Mouse (Mus musculus) lung, postnatal 14 days (tissue): ENCODE results near the gene Chrm4.
A peak's percentile ranks its signal among the peaks of the same experiment; 100 is the strongest.

Experiments used
- DNase-seq: peaks from one replicate; pipeline ENCODE4 v3.0.0; 2021

The Chrm4 gene

DNA sequence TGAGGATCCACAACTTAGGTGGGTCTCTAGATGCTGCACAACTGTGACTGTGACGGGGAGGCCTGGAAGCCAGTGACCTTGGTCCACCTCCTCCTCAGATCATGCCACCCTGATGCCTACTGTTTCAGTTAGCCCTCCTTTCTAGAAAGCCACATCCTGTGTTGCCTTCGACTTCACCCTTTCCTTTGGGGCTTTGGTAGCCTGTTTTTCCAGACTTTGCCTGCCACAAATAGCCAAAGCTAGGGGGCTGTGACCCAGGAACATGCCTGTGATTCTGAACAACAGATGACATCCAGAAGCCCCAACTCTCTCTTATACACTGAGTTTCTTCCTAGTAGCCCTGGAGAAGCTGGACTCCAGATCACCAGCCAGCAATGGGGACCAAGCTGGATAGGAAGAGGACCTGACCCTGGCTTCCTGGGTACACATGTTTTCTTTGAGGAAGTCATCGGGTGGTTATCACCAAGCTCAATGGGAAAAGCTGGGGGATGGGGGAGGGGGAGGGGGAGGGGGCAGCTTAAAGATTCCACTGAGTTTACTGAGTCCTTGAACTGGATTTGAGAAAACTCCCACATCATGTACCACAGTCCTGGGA lies 37.7 kb downstream of the Chrm4 start:
- DNase-seq = no peak

GRCm38 (mm10) chr2:91965417-91965816 lies 38.4 kb downstream of the Chrm4 start:
- DNase-seq = peak; percentile 81

- DNase-seq = no peak
Measured at GRCm38 (mm10) chr2:91966367-91966766, 39.3 kb downstream of the Chrm4 start.

DNA sequence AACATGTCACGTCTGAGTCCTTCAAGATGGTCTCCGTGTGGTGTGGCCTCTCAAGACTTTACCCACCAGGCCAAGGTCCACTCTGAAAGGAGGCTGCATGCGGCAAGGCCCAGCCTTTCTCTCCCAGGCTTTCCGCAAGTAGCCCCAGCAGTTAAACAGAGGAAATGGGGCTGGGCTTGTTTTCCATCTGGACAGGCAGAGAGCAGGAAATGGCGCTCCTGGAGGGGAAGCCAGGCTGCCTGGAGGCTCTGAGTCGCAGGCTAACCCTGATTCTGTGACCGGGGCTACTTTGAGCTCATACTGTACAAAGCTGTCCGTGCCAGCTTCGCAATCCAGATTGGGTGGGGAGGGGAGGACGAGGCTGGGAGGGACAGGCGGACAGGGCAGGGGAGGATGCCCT lies 40.9 kb downstream of the Chrm4 start:
- peak; percentile 68 for DNase-seq

DNA sequence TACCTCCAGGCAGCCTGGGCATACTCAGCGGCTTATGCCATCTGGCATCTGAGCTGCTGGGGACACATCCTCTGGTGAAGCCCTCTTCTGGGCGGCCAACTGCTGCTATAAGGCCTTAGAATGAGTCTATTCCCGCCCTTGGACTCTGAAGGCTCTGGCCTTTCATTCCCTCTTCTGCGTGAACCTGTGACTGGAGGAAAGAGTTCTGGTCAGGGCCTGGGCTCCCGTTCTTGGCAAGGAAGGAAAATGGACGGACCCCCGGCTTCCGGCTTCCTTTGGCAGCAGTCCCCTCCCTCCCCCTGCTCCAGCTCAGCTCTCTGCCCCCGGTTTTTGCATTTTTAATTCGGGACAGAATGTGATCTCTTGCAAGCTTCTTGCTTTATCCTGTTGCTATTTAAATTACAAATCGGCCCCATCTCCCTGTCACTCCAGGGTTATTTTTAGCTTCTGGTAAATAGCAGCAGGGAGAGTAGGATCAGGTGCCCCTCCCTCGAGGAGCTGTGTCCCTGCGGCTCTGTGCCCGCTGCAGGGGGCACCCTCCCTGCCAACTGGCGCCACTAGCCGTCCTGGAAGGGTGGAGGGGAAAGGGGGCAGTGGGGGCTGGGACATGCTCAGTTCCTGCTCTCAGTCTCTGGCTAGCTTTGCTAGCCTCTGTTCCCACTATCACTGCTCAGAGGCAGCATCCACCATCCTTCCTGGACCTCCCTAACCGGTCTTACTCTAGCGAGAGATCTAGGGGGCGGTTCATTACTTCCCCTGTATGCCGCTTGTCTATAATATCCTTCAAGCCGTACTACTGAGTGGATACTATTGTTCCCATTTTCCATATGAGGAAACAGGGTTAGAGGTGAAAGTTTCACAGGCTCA lies 44.4 kb downstream of the Chrm4 start:
- DNase-seq = peak; percentile 56

- peak; percentile 35 for DNase-seq
Measured at GRCm38 (mm10) chr2:91972121-91972566, 45.1 kb downstream of the Chrm4 start.

GRCm38 (mm10) chr2:91973416-91974135 lies 46.5 kb downstream of the Chrm4 start:
- no peak for DNase-seq

GRCm38 (mm10) chr2:91975581-91976541 lies 48.8 kb downstream of the Chrm4 start, which contains the start of gene Dgkz:
Gene Dgkz (minus strand): TSS chr2:91975864.
- no peak for DNase-seq

- no peak for DNase-seq
Measured at GRCm38 (mm10) chr2:91977960-91978359, 50.9 kb downstream of the Chrm4 start.
